Mouse (Mus musculus) small intestine, adult 2 months (tissue): ENCODE data around the gene Tjp1.

ENCODE experiments used
- CTCF ChIP-seq: fragments of 200-500 bp; IDR thresholded peaks from 2 replicates; pipeline ENCODE4 v1.5.1; 2012; ENCODE audit warnings: low read depth, mild to moderate bottlenecking, control low read depth, inconsistent platforms, low read length, moderate library complexity, mixed read lengths; ENCODE audit not compliant: insufficient replicate concordance, insufficient read length; ENCODE audit errors: extremely low read depth
- POLR2A ChIP-seq: fragments of 200-500 bp; IDR thresholded peaks from 2 replicates; pipeline ENCODE4 v1.6.1; 2012; ENCODE audit warnings: low read depth, mild to moderate bottlenecking, control low read depth, inconsistent platforms, low read length, moderate library complexity

GRCm38 (mm10) chr7:65422456-65422855 lies 105.1 kb downstream of the Tjp1 start:
- TF ChIP-seq CTCF (no peak), POLR2A (no peak)
